In genomic region chr9:49488912-49489895, GRCm38 (mm10) we compare ENCODE assay signal across 8 mouse cellular contexts. TPM values are rescaled to one million over a fixed set of nuclear protein-coding genes. Genes with fewer than 3 reads are reported as not detected.
DNase-seq lines count a peak whose midpoint lies in the region; ATAC-seq and TF ChIP-seq lines count a peak whose summit lies in the region.

No protein-coding gene starts in this region.

- H3K4me1 ChIP-seq in bone marrow, adult 2 months (ENCODE audit: control insufficient read depth, insufficient read depth, low read length): no peaks in the 10 kb centered on the region
- peaks cover under 1% of the 10 kb centered on the region; the same call in 1 of the 2 replicates for H3K4me1 ChIP-seq in embryonic fibroblast, embryonic 13.5 days (ENCODE audit: control insufficient read depth, insufficient read depth, low read length)
- no peaks in the 10 kb centered on the region for H3K4me1 ChIP-seq in heart, embryonic 11.5 days (ENCODE audit: control insufficient read depth, insufficient read depth, low read length)
- H3K4me1 ChIP-seq in kidney, embryonic 15.5 days: peaks cover 21% of the 10 kb centered on the region
- H3K4me1 ChIP-seq in limb, embryonic 15.5 days: peaks cover 29% of the 10 kb centered on the region

- H3K36me3 ChIP-seq in heart, embryonic 11.5 days (ENCODE audit: control insufficient read depth, insufficient read depth, low read length): no peaks in the 10 kb centered on the region
- no peaks in the 10 kb centered on the region for H3K36me3 ChIP-seq in kidney, embryonic 15.5 days
- no peaks in the 10 kb centered on the region for H3K36me3 ChIP-seq in limb, embryonic 15.5 days

- ATAC-seq in heart, embryonic 11.5 days (replicated peaks; ENCODE audit: insufficient number of reproducible peaks, low FRiP score, low TSS enrichment): no peak
- ATAC-seq in kidney, embryonic 15.5 days (replicated peaks; ENCODE audit: low FRiP score): 0 out of 2 replicates have a peak, but pooled peaks have one; percentile 19
- 0 out of 2 replicates have a peak, but pooled peaks have one; percentile 14 for ATAC-seq in limb, embryonic 15.5 days (ENCODE audit: insufficient number of reproducible peaks, low FRiP score, low TSS enrichment, low read depth)
- peak; percentile 80 for ATAC-seq in monocyte, adult 5-6 weeks (replicated peaks; ENCODE audit: insufficient number of reproducible peaks, low FRiP score, low TSS enrichment, poor library complexity, severe bottlenecking)

- H3K27ac ChIP-seq in bone marrow, adult 2 months (ENCODE audit: control insufficient read depth, insufficient read depth, low read depth, low read length, poor library complexity): no peak overlapping the region
- H3K27ac ChIP-seq in embryonic fibroblast, embryonic 13.5 days (ENCODE audit: insufficient read depth, low read length): no peak overlapping the region
- H3K27ac ChIP-seq in heart, embryonic 11.5 days (ENCODE audit: low read depth, low read length): no peak overlapping the region
- H3K27ac ChIP-seq in kidney, embryonic 15.5 days: no peak overlapping the region
- H3K27ac ChIP-seq in limb, embryonic 15.5 days: no peak overlapping the region

- H3K9me3 ChIP-seq in heart, embryonic 11.5 days (replicated peaks; ENCODE audit: control insufficient read depth, low read length): no peaks in the 10 kb centered on the region
- no peaks in the 10 kb centered on the region for H3K9me3 ChIP-seq in kidney, embryonic 15.5 days (replicated peaks)
- H3K9me3 ChIP-seq in limb, embryonic 15.5 days: no peaks in the 10 kb centered on the region

- H3K27me3 ChIP-seq in heart, embryonic 11.5 days (ENCODE audit: control insufficient read depth, insufficient read depth, low read length): peaks cover 5% of the 10 kb centered on the region; the same call in 1 of the 2 replicates
- peaks cover 6% of the 10 kb centered on the region; the same call in 1 of the 2 replicates for H3K27me3 ChIP-seq in kidney, embryonic 15.5 days
- H3K27me3 ChIP-seq in limb, embryonic 15.5 days: peaks cover 1% of the 10 kb centered on the region; the same call in 1 of the 2 replicates

- no peak overlapping the region for H3K4me3 ChIP-seq in bone marrow, adult 2 months (replicated peaks; ENCODE audit: control insufficient read depth, low read depth, low read length)
- H3K4me3 ChIP-seq in embryonic fibroblast, embryonic 13.5 days (ENCODE audit: insufficient read depth, low read length): no peak overlapping the region
- no peak overlapping the region for H3K4me3 ChIP-seq in heart, embryonic 11.5 days (ENCODE audit: low read depth, low read length)
- no peak overlapping the region; the same call in 1 of the 2 replicates for H3K4me3 ChIP-seq in kidney, embryonic 15.5 days (replicated peaks)
- no peak overlapping the region for H3K4me3 ChIP-seq in limb, embryonic 15.5 days

- peak; percentile 96 for TF ChIP-seq CTCF in bone marrow, adult 2 months (IDR thresholded peaks at IDR 0.05; ENCODE audit: control insufficient read depth, insufficient read depth, low read length)
- TF ChIP-seq CTCF in embryonic fibroblast, embryonic 13.5 days (IDR thresholded peaks at IDR 0.05; ENCODE audit: borderline replicate concordance, insufficient read depth, low read length): peak; percentile 100

- peak overlapping the region; percentile 38; the same call in 1 of the 2 replicates for H3K4me2 ChIP-seq in heart, embryonic 11.5 days
- H3K4me2 ChIP-seq in kidney, embryonic 15.5 days: peak overlapping the region; percentile 45
- H3K4me2 ChIP-seq in limb, embryonic 15.5 days: no peak overlapping the region

- DNase-seq in B cell, adult 2 months: peak; percentile 56 to 62
- DNase-seq in spleen, postnatal 36 days (ENCODE audit: low spot score in 2 of 2): peak; percentile 13 to 30

- no peak overlapping the region for H3K9ac ChIP-seq in heart, embryonic 11.5 days (ENCODE audit: low read depth, low read length)
- H3K9ac ChIP-seq in kidney, embryonic 15.5 days: no peak overlapping the region
- H3K9ac ChIP-seq in limb, embryonic 15.5 days: no peak overlapping the region

- no peak for TF ChIP-seq POLR2A in bone marrow, adult 2 months (IDR thresholded peaks at IDR 0.05; ENCODE audit: borderline replicate concordance, control insufficient read depth, low read depth, low read length)
- no peak for TF ChIP-seq POLR2A in embryonic fibroblast, embryonic 13.5 days (IDR thresholded peaks at IDR 0.05; ENCODE audit: low read depth, low read length)

- 24% methylated on average over 16 of the region's 16 CpGs for WGBS in bone marrow, adult 2 months
- 35% methylated on average over 16 of the region's 16 CpGs for WGBS in heart, embryonic 11.5 days (ENCODE audit: insufficient replicate concordance)
- WGBS in kidney, embryonic 15.5 days: 36% methylated on average over 16 of the region's 16 CpGs
- 25% methylated on average over 16 of the region's 16 CpGs for WGBS in limb, embryonic 15.5 days

RNA-seq across cellular contexts. Expression of gene Ttc12, which starts 3.2 kb away (rescaled TPM):
- polyA plus RNA-seq in bone marrow, adult 2 months (2011; ENCODE audit: insufficient read depth, insufficient read length, low replicate concordance, missing spikeins): 0.55 and 1.5 TPM in 2 replicates
- 9.6 and 14.8 TPM in 2 replicates for polyA plus RNA-seq in embryonic fibroblast, embryonic 13.5 days (2011; ENCODE audit: insufficient read length, low read depth, missing spikeins)
- 1.5 and 1.9 TPM in 2 replicates for polyA plus RNA-seq in heart, embryonic 11.5 days (2014; fragmentation: Nextera tagmentation; extraction: Ambion mirVana)
- polyA plus RNA-seq in kidney, embryonic 15.5 days (2015; fragmentation: Nextera tagmentation; extraction: Ambion mirVana): 2.4 and 2.5 TPM in 2 replicates
- 0.65 and 1.1 TPM in 2 replicates for polyA plus RNA-seq in limb, embryonic 15.5 days (2015; fragmentation: Nextera tagmentation; extraction: Ambion mirVana)
- 2.1 to 5.8 TPM (median 2.4 TPM) in 3 replicates for total RNA-seq in monocyte, adult 5-6 weeks (2017)
